Mouse (Mus musculus) retina, postnatal 7 days (tissue): Measurements from ENCODE around the gene Spata48.

Source experiments
- DNase-seq: peaks from one replicate; pipeline ENCODE4 v3.0.0-alpha.2; 2012; ENCODE audit warnings: low read depth, low spot score

Gene Spata48

DNA sequence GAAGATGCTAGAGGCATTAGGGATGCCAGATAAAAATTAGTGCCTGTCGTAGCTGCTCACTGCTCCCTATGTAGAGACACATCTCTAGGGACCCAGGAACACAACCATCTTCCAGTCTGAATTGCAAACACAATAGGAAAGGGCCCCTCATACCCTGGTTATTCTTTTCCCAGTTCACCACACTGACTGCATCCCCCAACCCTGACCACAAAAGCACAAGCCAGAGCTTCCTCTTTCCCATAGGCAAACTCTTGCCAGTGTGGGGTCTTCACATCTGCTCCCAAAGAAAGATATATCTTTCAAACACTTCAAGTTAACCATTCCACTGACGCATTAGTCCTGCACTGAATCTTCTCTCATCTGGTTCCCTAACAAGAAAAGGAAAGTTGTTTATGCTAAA, 68.2 kb downstream of the Spata48 start:
- DNase-seq: no peak

DNA sequence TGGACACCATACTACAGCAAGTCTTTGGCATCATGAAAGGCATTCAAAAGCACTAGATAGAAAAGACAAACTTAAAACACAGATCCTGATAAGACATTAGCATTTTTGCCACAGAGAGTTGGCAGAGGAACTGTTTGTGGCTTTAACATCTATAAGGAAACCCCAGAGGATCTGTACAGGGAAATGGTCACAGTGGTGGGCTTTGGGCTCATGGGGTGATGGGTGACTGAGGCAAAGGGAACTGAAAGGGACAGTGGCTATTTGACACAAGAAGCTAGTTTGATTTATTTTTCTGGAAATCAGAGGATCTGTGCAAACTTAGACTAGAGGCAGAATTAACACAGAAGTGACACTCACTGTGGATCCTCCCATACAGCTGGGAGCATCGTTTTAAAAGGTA, 74.4 kb downstream of the Spata48 start:
- no peak for DNase-seq

DNA sequence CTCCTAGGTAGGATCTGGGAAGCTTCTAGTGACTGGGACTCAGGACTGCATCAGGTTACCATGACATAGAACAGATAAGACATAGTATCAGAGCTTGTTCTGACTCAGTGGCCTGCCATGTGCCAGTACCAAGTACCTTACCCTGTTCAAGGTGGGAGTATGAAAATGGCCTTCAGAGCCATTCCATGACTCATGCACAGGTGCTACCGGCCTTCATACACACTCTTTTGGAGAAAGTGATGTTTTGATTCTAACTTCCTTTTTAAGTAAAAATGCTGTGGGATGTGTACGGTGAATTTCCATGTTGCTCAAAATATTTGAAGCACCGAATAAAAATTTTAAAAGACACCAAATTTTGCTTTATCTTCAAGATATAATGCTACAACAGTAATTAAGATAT, 84.1 kb downstream of the Spata48 start:
- DNase-seq: no peak

DNA sequence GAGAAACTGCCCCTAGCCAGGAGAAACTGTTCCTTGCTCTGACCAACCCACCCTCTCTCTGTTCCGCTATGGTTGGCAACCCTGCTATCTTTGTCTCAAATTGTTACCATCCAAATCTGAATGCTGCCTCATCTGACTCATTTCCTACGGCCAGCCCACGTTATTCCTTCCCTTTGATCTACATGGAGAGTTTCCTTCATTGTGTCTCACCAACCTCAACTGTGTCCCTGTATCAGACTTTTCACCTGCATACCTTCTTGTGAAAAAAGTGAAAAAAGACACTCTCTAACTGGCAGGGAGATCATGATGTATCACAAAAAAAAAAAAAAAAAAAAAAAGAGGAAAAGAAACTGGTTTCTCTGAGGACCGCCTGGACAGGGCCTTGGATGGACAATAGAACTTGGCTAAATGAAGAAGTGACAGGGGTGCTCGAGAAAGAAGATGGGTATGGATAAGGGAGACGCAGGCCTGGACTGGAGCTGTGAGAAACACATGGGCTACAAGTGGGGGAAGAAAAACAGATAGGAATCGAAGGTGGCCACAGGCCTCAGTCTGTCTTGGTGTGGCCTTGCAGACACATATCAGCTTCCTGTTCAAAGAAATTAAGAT, 85.1 kb downstream of the Spata48 start:
- DNase-seq: no peak

DNA sequence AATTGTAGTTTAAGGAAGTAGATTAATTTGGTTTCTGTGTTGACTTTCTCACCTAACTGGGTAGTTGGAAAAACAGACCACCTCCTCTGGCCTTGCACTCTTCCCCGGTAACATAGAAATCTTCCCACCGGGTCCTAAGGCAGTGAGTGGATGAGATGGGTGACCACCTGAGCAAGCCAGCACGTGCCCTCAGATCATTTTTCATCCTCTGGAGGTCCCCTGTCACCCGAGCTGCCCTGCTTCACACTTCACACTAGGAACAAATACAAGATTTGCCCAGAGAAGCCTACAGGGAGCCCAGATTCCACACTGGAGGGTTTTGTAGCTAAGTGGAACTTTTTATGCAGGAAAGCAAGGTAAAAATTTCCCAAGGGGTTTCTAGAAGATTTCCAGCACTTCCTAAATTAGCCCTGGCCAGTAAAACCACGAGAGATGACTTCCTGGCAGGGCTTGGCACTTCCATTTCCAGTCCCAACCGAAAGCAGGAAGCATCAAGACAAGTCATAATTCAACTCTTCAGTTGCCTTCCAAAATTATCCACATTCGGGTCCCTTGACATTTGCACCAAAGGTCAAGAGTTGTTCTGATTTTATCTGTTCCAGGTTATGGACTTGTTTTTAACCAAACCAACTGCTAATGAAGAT, 85.8 kb downstream of the Spata48 start:
- no peak for DNase-seq

DNA sequence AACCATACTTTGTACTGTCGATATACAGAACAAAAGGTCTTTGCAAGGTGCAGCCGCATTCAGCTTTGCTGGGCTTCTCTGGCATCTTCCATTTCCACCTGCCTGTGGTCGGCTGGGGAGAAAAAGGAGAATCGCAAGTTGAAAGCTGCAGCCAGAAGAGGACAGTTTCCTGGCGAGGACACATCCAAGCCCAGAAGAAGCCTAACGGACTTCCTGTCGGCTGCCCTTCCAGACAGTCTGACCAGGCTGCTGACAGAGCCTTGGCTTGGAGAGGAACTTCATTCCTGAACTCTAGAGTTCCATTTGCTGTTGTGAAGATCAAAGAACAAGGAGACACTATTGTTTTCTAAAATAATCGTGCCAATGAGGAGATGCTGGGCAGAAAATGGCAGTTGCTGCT, 93.7 kb downstream of the Spata48 start:
- no peak for DNase-seq

DNA sequence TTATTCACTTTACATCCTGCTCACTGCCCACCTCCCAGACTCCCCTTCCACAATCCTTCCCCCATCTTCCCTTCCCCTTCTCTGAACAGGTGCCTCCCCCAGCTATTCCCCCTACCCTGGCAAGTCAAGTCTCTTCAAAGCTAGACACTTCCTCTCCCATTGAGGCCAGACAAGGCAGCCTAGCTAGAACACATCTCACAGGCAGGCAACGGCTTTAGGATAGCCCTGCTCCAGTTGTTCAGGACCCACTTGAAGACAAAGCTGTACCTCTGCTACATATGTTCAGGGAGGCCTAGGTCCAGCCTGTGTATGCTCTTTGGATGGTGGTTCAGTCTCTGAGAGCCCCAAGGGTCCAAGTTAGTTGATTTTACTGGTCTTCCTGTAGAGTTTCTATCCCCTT, 94.3 kb downstream of the Spata48 start:
- no peak for DNase-seq

DNA sequence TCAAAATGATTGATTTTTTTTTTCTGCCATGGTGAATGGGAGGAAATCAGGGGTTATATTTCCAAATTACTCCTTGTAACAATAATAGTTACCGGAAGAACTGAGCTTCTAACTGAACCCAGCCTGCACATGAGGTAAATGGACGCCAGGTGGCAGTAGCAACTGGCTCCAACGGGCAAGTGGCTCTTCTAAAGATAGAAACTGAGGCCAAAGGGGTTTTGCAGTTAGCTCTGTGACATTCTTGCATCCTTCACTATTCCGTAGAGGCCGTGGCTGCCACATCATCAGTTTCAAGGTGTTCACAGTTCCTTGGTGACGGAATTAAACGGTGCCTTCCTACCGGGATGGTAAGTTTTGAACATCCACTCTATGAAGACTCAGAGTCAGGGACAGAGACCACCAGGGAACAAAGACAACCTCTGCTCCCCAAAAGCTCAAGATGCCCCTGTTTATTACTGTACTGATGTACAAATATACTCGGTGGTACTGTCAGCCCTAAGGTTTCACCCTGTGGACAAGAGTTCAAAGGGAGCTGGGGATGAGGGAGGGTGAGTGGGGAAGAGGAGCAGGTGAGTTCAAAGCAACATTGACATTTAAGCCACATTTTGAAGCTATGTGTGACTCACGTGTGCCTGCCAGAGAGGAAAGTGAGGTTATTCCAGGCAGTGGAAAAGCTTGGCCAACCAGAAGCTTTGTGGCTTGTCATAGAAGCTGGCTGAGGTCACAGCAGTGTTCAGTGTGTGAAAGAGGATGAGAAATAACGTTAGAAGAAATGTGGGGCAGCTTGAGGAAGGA, 95.5 kb downstream of the Spata48 start:
- DNase-seq: no peak

DNA sequence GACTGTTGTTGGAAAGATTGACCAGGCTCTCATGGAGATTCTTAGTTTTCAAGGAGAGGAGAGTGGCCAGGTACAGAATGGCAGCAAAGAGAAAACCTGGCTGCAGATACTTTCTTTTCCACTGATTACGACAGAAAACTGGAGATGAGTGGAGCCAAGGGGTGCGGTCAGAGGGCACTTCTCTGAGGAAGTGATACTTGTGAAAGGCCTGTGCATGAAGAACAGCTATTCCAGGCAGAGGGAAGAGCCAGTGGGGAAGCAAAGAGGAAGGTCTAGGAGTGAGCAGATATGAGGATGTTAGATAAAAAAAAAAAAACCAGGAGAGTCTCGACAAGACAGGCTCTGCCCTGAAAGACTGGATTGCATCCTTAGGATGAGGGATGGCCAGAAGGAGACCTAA, 96.8 kb downstream of the Spata48 start:
- no peak for DNase-seq

DNA sequence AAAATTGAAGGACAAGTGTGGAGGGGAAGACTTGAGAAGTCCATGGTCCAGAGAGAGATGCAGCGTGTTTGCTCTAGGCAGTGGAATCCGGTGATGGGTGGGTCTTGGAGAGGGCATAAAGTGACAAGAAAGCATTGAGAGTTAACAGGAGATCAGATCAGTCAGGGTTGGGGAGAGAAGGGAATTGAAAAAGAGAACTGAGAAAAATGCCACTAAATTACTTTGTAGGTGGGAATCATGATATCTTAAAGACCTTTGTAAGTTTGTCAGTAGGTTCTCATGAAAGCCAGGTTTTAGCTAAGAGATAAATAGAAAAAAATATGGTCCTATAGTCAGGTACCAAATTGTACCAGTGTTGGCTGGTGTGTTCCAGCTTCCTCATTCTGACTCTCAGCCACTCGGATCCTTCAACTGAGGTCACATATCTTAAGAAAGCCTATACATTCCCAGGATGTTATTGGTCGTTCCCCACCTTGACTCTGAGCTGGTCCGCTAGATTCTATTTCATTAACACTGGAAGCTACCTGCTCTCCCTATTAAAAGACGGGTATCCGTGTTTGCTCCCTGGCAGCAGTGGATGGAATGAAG, 97.3 kb downstream of the Spata48 start:
- DNase-seq: no peak

DNA sequence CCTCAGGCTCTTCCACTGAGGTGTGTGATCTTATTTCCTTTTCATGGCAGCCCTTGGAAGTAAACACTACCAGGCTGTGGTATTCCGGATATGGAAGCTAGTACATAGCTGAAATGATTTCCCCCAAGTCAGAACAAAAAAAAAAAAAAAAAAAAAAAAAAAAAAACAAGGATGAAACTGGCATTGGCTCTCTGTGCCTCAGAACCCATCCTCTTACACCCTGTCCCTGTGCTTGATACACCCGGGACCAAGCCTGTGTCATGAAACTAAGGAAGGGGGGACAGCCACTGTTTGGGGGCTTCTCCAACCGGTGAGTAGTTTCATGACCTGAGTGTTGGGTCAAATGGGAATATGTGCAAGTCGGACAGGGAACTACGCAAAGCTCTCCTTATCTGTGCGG, 99.2 kb downstream of the Spata48 start:
- DNase-seq: no peak

DNA sequence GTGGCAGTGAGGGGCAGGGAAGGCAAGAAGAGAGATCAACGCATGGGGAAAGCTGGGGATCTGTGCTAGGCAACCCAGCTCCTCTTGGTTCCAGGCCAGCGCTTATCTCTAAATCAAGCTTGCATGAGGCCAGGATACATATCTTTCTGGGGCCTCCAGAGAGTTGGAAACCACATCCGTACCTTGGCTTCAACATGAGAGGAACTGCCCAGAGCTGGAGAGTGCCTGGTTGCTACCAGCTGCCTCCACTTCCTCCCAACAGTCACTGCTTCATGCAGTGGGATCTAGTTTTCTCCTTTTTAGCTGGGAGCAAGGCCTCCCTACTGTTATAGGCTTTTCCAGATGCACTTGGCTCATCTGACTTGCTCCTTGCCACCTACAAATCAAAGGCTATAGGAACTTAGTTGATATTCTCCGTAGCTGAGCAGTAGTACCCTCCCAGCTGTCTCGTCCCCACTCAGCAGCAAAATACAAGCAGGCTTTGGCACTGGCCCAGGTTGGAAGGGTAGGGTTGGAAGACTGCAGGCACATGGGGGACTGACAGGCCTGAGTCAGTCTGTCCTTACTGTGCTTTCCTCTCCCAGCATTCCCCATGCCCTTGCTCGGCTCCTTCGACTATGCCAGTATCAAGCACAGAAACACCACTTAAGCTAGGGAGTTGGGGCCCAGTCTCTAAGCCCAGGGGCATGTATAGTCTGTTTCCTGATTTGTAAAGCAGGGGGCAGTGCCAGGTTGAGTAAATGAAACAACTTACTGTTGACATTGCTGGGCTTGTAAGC, 102.6 kb downstream of the Spata48 start:
- DNase-seq: no peak
